ENCODE assay signal across 23 mouse cellular contexts in the genomic region with DNA sequence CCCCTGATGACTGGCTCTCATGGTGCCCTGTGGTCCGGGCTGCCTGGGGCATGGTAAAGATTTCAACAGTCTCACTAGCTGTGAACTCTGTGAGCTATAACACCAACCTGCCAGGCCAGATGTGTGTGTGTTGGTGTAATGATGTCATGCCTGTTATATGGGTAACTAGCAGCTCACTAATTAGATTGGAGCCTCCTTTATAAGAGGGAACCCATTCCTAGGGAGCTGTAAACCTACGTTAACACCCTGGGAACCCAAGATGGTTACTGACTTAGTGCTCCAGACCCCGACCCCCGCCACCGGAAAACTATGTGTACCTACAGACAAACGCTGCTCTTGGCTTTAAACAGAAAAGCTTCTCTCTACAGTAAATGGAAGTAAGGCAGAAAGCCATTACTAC. TPM values are rescaled to one million over a fixed set of nuclear protein-coding genes. Genes with fewer than 3 reads are reported as not detected.
DNase-seq lines count a peak whose midpoint lies in the region; ATAC-seq and TF ChIP-seq lines count a peak whose summit lies in the region.
"Had no signal": no experiment of that assay in that cellular context is flagged by ENCODE, and none has a peak within 500 bp of the region (broad histone marks: within the 10 kb centered on the region; RNA-seq: fewer than 3 reads in every experiment).

No protein-coding gene starts in this region.

- WGBS in limb, embryonic 11.5 days: 49% methylated on average over 6 of the region's 6 CpGs
- 71% methylated on average over 6 of the region's 6 CpGs for WGBS in limb, embryonic 10.5 days
- 41% methylated on average over 6 of the region's 6 CpGs for WGBS in limb, embryonic 12.5 days
- WGBS in limb, embryonic 14.5 days: 32% methylated on average over 6 of the region's 6 CpGs

- H3K4me3 ChIP-seq in limb, embryonic 11.5 days (ENCODE audit: low read depth, low read length): no peak overlapping the region
- H3K4me3 ChIP-seq in limb, embryonic 10.5 days: no peak overlapping the region
- H3K4me3 ChIP-seq in limb, embryonic 12.5 days (replicated peaks): no peak overlapping the region
- H3K4me3 ChIP-seq in limb, embryonic 14.5 days (replicated peaks; ENCODE audit: low read length): no peak overlapping the region
- H3K4me3 ChIP-seq: embryonic facial prominence, embryonic 13.5 days; embryonic facial prominence, embryonic 15.5 days; erythroblast, embryonic 14.5 days; forebrain, embryonic 10.5 days; forebrain, embryonic 12.5 days had no signal

- no peak overlapping the region for H3K27ac ChIP-seq in limb, embryonic 11.5 days (replicated peaks; ENCODE audit: low read depth, low read length)
- no peak overlapping the region for H3K27ac ChIP-seq in limb, embryonic 10.5 days
- peak overlapping the region; percentile 23; the same call in 1 of the 2 replicates for H3K27ac ChIP-seq in limb, embryonic 12.5 days
- no peak overlapping the region for H3K27ac ChIP-seq in limb, embryonic 14.5 days (replicated peaks; ENCODE audit: low read depth, low read length)
- H3K27ac ChIP-seq: embryonic facial prominence, embryonic 13.5 days; embryonic facial prominence, embryonic 15.5 days; forebrain, embryonic 10.5 days; forebrain, embryonic 12.5 days had no signal

- no peak overlapping the region for H3K4me2 ChIP-seq in limb, embryonic 11.5 days (ENCODE audit: low read depth, severe bottlenecking)
- H3K4me2 ChIP-seq in limb, embryonic 12.5 days: no peak overlapping the region
- no peak overlapping the region for H3K4me2 ChIP-seq in limb, embryonic 14.5 days (replicated peaks; ENCODE audit: low read depth, low read length, severe bottlenecking)
- H3K4me2 ChIP-seq: embryonic facial prominence, embryonic 13.5 days; embryonic facial prominence, embryonic 15.5 days; forebrain, embryonic 12.5 days had no signal

- no peak for TF ChIP-seq POLR2A in limb, embryonic 14.5 days (IDR thresholded peaks at IDR 0.05; ENCODE audit: borderline replicate concordance, extremely low read depth, insufficient read depth, insufficient read length)

- DNase-seq in limb, embryonic 11.5 days (ENCODE audit: low spot score): no peak
- no peak for DNase-seq in limb, embryonic 10.5 days (ENCODE audit: low spot score)
- peak; percentile 27 for DNase-seq in forelimb bud, embryonic 11.5 days (ENCODE audit: low read depth, low spot score)
- no peak for DNase-seq in limb, embryonic 14.5 days (ENCODE audit: low spot score)
- DNase-seq in spleen, adult 18-20 months: no peak
- DNase-seq in left cerebral cortex, postnatal 14 days (ENCODE audit: low spot score in 2 of 2): no peak
- DNase-seq: adrenal gland, adult 2 months; adrenal gland, postnatal 10 days; adrenal gland, postnatal 25 days; cerebellum, adult 11 months; cerebellum, adult 18-20 months; cerebellum, adult 8-10 months; cerebellum, adult 9-11 months; cerebellum, postnatal 14 days; cerebellum, postnatal 36 days; embryo, embryonic 11 days had no signal

- H3K27me3 ChIP-seq in limb, embryonic 11.5 days (ENCODE audit: control insufficient read depth, insufficient read depth, low read length): no peaks in the 10 kb centered on the region
- H3K27me3 ChIP-seq in limb, embryonic 10.5 days (ENCODE audit: low read depth, poor library complexity, severe bottlenecking): no peaks in the 10 kb centered on the region
- no peaks in the 10 kb centered on the region for H3K27me3 ChIP-seq in limb, embryonic 12.5 days
- no peaks in the 10 kb centered on the region for H3K27me3 ChIP-seq in limb, embryonic 14.5 days (ENCODE audit: control insufficient read depth, insufficient read depth, low read length)
- H3K27me3 ChIP-seq: embryonic facial prominence, embryonic 13.5 days; embryonic facial prominence, embryonic 15.5 days; forebrain, embryonic 12.5 days had no signal

- ATAC-seq in limb, embryonic 11.5 days (ENCODE audit: insufficient number of reproducible peaks, low FRiP score, low TSS enrichment, low read depth): peak; percentile 44; the same call in 1 of the 2 replicates
- ATAC-seq in limb, embryonic 12.5 days (ENCODE audit: insufficient number of reproducible peaks, insufficient read depth, low FRiP score, low TSS enrichment, low read depth): peak; percentile 71; the same call in 1 of the 2 replicates
- 0 out of 2 replicates have a peak, but pooled peaks have one; percentile 15 for ATAC-seq in limb, embryonic 14.5 days (ENCODE audit: low FRiP score, low read depth)
- ATAC-seq: forebrain, embryonic 14.5 days had no signal

- no peaks in the 10 kb centered on the region for H3K4me1 ChIP-seq in limb, embryonic 11.5 days (ENCODE audit: control insufficient read depth, insufficient read depth, low read length)
- no peaks in the 10 kb centered on the region for H3K4me1 ChIP-seq in limb, embryonic 10.5 days
- peaks cover 17% of the 10 kb centered on the region for H3K4me1 ChIP-seq in limb, embryonic 12.5 days (replicated peaks)
- H3K4me1 ChIP-seq in limb, embryonic 14.5 days (ENCODE audit: control insufficient read depth, insufficient read depth, low read length): peaks cover 8% of the 10 kb centered on the region
- H3K4me1 ChIP-seq: embryonic facial prominence, embryonic 13.5 days; embryonic facial prominence, embryonic 15.5 days; forebrain, embryonic 10.5 days; forebrain, embryonic 12.5 days had no signal

- H3K36me3 ChIP-seq in limb, embryonic 11.5 days (ENCODE audit: control insufficient read depth, insufficient read depth, low read length): no peaks in the 10 kb centered on the region
- no peaks in the 10 kb centered on the region for H3K36me3 ChIP-seq in limb, embryonic 10.5 days
- no peaks in the 10 kb centered on the region for H3K36me3 ChIP-seq in limb, embryonic 12.5 days
- H3K36me3 ChIP-seq in limb, embryonic 14.5 days (ENCODE audit: control insufficient read depth, insufficient read depth, low read length): no peaks in the 10 kb centered on the region
- H3K36me3 ChIP-seq: embryonic facial prominence, embryonic 13.5 days; embryonic facial prominence, embryonic 15.5 days; forebrain, embryonic 10.5 days; forebrain, embryonic 12.5 days had no signal

- H3K9me3 ChIP-seq in limb, embryonic 11.5 days (ENCODE audit: control insufficient read depth, low read length): peaks cover under 1% of the 10 kb centered on the region; the same call in 1 of the 2 replicates
- no peaks in the 10 kb centered on the region for H3K9me3 ChIP-seq in limb, embryonic 10.5 days (replicated peaks)
- peaks cover 9% of the 10 kb centered on the region for H3K9me3 ChIP-seq in limb, embryonic 12.5 days
- H3K9me3 ChIP-seq in limb, embryonic 14.5 days (ENCODE audit: control insufficient read depth, low read length): peaks cover 5% of the 10 kb centered on the region; the same call in 1 of the 2 replicates
- H3K9me3 ChIP-seq: embryonic facial prominence, embryonic 13.5 days; embryonic facial prominence, embryonic 15.5 days; forebrain, embryonic 10.5 days had no signal

- intact Hi-C loops in left cerebral cortex, postnatal 14 days (cut with DNase I): no loop called here

- no peak overlapping the region for H3K9ac ChIP-seq in limb, embryonic 11.5 days (ENCODE audit: low read length)
- no peak overlapping the region for H3K9ac ChIP-seq in limb, embryonic 12.5 days (replicated peaks)
- H3K9ac ChIP-seq in limb, embryonic 14.5 days (ENCODE audit: low read depth, low read length, severe bottlenecking): no peak overlapping the region
- H3K9ac ChIP-seq: embryonic facial prominence, embryonic 13.5 days; embryonic facial prominence, embryonic 15.5 days; forebrain, embryonic 12.5 days had no signal

RNA-seq across cellular contexts. Expression of a gene that starts 41.6 kb away (rescaled TPM):
- polyA plus RNA-seq in limb, embryonic 11.5 days (2014; fragmentation: Nextera tagmentation; extraction: Ambion mirVana): 22.1 and 24.3 TPM in 2 replicates
- polyA plus RNA-seq in limb, embryonic 10.5 days (2016; fragmentation: Nextera tagmentation; extraction: Ambion mirVana): 5.7 and 16.0 TPM in 2 replicates
- polyA plus RNA-seq in limb, embryonic 12.5 days (2016; fragmentation: Nextera tagmentation; extraction: Ambion mirVana): 26.2 and 32.5 TPM in 2 replicates
- 14.6 and 15.9 TPM in 2 replicates for polyA plus RNA-seq in limb, embryonic 14.5 days (2012; rRNA removed)
- 26.4 and 28.6 TPM in 2 replicates for polyA plus RNA-seq in limb, embryonic 14.5 days (2014; fragmentation: Nextera tagmentation; extraction: Ambion mirVana)
- 10 to 100 TPM; 81.5 to 91.1 TPM for total RNA-seq in left cerebral cortex, postnatal 14 days (2021)

RNA-seq across cellular contexts. Expression of a gene that starts 43.2 kb away (rescaled TPM):
- polyA plus RNA-seq in limb, embryonic 11.5 days (2014; fragmentation: Nextera tagmentation; extraction: Ambion mirVana): 32.4 and 39.4 TPM in 2 replicates
- 47.0 and 55.6 TPM in 2 replicates for polyA plus RNA-seq in limb, embryonic 10.5 days (2016; fragmentation: Nextera tagmentation; extraction: Ambion mirVana)
- 48.7 and 54.0 TPM in 2 replicates for polyA plus RNA-seq in limb, embryonic 12.5 days (2016; fragmentation: Nextera tagmentation; extraction: Ambion mirVana)
- 33.0 and 38.4 TPM in 2 replicates for polyA plus RNA-seq in limb, embryonic 14.5 days (2012; rRNA removed)
- 27.8 and 27.9 TPM in 2 replicates for polyA plus RNA-seq in limb, embryonic 14.5 days (2014; fragmentation: Nextera tagmentation; extraction: Ambion mirVana)
- total RNA-seq in left cerebral cortex, postnatal 14 days (2021): 10 to 100 TPM; 25.6 to 28.1 TPM

RNA-seq across cellular contexts. Expression of a gene that starts 43.3 kb away (rescaled TPM):
- polyA plus RNA-seq in limb, embryonic 11.5 days (2014; fragmentation: Nextera tagmentation; extraction: Ambion mirVana): 81.4 and 87.4 TPM in 2 replicates
- 82.4 and 85.5 TPM in 2 replicates for polyA plus RNA-seq in limb, embryonic 10.5 days (2016; fragmentation: Nextera tagmentation; extraction: Ambion mirVana)
- polyA plus RNA-seq in limb, embryonic 12.5 days (2016; fragmentation: Nextera tagmentation; extraction: Ambion mirVana): 54.1 and 63.4 TPM in 2 replicates
- 31.9 and 34.3 TPM in 2 replicates for polyA plus RNA-seq in limb, embryonic 14.5 days (2012; rRNA removed)
- polyA plus RNA-seq in limb, embryonic 14.5 days (2014; fragmentation: Nextera tagmentation; extraction: Ambion mirVana): 39.0 and 44.3 TPM in 2 replicates
- total RNA-seq in left cerebral cortex, postnatal 14 days (2021): 10 to 100 TPM; 89.1 to 90.5 TPM

Comparison
In these comparisons a context has a peak if more than half of its experiments do, and no peak if none do; other contexts are left out.
1. ATAC-seq: peak in every context shown above with its lines; median percentile 71 in limb, embryonic 12.5 days; 44 in limb, embryonic 11.5 days; 15 in limb, embryonic 14.5 days.